Mouse (Mus musculus) liver, adult 2 months (tissue): ENCODE measurements at regions not wholly inside any gene's neighbourhood (a gene's known extent, or its start where the extent isn't known, plus 50 kb on each side); places are given as distances from the start of the nearest gene placed in this dataset.

ENCODE experiments used
- CTCF ChIP-seq: fragments of 200-500 bp; IDR thresholded peaks from 2 replicates; pipeline ENCODE4 v1.5.1; 2011; ENCODE audit warnings: low read depth, low read length, control low read depth
- POLR2A ChIP-seq: fragments of 200-500 bp; IDR thresholded peaks from 2 replicates; pipeline ENCODE4 v1.6.1; 2011; ENCODE audit warnings: low read length, control low read depth; ENCODE audit not compliant: insufficient read depth; ENCODE audit errors: extremely low read depth

DNA sequence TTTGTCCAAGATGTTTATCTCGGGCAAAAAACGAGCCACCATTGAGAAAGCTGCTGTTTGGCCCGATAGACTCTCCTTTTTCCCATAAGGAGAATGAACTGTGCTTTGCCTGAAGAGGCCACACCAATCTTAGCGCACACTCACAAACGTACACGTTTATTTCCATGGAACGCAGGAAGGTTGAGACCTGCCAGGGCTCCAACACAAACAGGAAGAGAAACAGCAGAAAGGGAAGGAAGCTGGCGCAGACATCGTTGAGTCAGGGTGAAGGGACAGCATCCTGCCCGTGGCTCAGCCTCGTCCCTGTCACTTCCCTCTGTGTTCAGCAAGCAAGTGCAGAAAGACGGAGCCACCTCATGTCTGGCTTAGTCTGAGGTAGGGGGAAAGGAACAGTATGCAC lies 56.8 kb upstream of the Ivns1abp start:
- TF ChIP-seq POLR2A, result no peak
- TF ChIP-seq CTCF, result no peak
